Mouse (Mus musculus): Measurements from ENCODE around the gene Gm49416. TPM values are rescaled to one million over a fixed set of nuclear protein-coding genes. Genes with fewer than 3 reads are reported as not detected.
A peak's percentile ranks its signal among the peaks of the same experiment; 100 is the strongest.

Gene Gm49416
- total RNA-seq, 2 experiments from 2014 or later, result 2.4 to 3.3 TPM

DNA sequence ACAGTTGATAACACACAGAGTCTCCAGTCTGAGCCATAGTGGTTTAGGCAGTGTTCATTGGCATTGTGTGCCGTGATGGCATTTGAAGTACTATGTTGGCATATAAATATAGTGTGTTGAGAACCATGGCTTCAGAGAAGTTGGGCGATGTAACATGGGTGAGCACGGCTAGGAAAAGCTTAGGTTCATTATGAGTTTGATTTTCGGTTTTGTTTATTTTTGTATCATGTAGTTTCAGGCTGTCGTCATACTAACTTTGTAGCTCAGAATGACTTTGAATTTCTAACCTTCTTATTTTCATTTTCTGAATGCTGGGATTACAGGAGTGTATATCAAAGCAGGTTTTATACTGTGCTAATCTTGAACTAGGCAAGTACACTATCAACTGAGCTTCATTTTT is 14.7 kb downstream of the Gm49416 start:
- intact Hi-C loops (cut with DNase I), result no loop called here
- no peak for DNase-seq (ENCODE audit: low spot score in 2 of 2)

- intact Hi-C loops (cut with DNase I), result no loop called here
- no peak for DNase-seq (ENCODE audit: low spot score in 2 of 2)
Observed at GRCm38 (mm10) chr19:8908531-8908930, 19.8 kb downstream of the Gm49416 start.

DNA sequence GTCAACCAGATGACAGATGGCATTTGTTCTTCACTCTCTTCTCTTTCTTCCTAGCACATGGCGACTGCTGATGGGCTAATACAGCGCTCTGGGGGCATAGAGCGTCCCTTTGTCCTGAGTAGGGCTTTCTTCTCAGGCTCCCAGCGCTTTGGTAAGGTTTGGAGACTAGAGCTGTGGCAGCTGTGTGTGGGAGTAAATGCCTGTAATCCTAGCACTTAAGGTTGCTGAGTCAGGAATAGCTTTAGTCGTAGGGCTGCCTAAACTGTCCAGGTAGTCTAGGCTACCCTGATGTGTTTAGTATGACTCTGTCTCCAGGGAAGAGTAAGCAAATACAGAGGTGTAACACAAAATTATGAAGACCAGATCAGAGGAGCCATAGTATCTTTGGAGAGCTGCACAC is 23.1 kb downstream of the Gm49416 start:
- intact Hi-C loops (cut with DNase I), result loop anchor here (2.0 kb wide), 1 partner anchor 13 kb away; the partner anchor contains the start of gene Ganab
- DNase-seq (ENCODE audit: low spot score in 2 of 2), result peak; percentile 34 to 81

- intact Hi-C loops (cut with DNase I), result no loop called here
- DNase-seq (ENCODE audit: low spot score in 2 of 2), result peak; percentile 28 to 85
Observed at GRCm38 (mm10) chr19:8914212-8914611, 25.5 kb downstream of the Gm49416 start.

- intact Hi-C loops (cut with DNase I), result no loop called here
- DNase-seq (ENCODE audit: low spot score in 2 of 2), result no peak
Observed at GRCm38 (mm10) chr19:8919000-8919399, 30.3 kb downstream of the Gm49416 start.

DNA sequence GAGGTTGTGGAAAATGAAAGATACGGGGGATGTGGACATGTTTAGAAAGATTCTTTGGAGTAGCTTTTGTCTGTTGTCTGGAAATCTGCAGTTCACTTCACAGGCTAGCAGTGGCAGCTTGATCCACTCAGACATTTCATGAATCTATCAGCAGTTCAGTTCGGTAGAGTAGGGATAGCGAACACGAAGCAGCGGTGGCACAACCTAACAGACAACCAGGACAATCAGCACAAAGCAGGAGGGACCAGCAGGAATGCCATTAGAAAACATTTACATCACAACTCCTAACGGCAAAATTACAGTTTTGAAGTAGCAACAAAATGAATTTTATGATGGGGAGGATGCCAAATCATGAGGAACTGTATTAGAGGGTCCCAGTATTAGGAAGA is 31.0 kb downstream of the Gm49416 start:
- intact Hi-C loops (cut with DNase I), result no loop called here
- no peak for DNase-seq (ENCODE audit: low spot score in 2 of 2)

- intact Hi-C loops (cut with DNase I), result no loop called here
- DNase-seq (ENCODE audit: low spot score in 2 of 2), result peak; percentile 96 to 97
Observed at GRCm38 (mm10) chr19:8920073-8920736, 31.5 kb downstream of the Gm49416 start, which contains the start of gene B3gat3. TSS of gene B3gat3 (plus strand) at chr19:8920374.

DNA sequence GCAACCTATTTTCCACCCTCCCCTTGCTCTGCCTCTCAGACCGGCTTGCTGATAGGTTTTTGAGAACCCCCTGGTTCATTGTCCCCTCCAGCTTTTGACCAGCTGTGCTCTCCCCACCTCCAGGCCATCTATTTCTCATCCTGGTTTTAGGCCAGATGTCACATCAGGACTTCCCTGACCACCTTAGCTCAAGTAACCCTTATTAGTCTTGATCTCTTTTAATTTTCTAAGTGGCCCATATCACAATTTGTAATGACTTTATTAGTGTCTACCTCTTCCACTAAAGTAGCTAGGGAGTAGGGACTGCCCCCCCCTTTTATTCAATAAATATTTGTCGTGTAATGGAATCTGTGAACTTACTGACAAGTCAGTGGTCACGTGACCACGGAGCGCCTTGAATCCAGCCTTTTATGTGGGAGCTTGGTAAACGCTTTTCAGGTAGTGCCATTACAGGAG is 32.1 kb downstream of the Gm49416 start:
- intact Hi-C loops (cut with DNase I), result no loop called here
- DNase-seq (ENCODE audit: low spot score in 2 of 2), result peak; percentile 27 to 35

GRCm38 (mm10) chr19:8921741-8922140 is 33.0 kb downstream of the Gm49416 start:
- no peak for DNase-seq (ENCODE audit: low spot score in 2 of 2)
- intact Hi-C loops (cut with DNase I), result no loop called here

DNA sequence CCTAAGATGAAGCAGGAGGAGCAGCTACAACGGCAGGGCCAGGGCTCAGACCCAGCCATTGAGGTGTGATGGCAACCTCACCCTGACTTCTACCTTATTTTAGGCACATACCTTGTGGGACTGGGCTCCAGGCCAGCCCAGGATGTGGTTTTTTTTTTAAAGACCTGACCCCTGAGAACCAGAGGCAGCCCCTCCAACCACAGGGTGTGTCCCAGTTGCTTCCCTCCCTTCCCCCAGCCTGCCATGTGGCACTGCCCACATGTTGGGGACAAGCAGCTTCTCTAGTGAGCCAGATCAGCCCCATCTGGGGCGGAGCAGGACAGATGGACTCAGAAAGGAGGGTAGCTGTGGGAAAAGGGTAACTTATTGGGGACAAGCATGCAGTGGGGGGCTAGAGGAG is 38.0 kb downstream of the Gm49416 start:
- intact Hi-C loops (cut with DNase I), result no loop called here
- peak in 1 of 2 experiments; percentile 24 for DNase-seq (ENCODE audit: low spot score in 2 of 2)

DNA sequence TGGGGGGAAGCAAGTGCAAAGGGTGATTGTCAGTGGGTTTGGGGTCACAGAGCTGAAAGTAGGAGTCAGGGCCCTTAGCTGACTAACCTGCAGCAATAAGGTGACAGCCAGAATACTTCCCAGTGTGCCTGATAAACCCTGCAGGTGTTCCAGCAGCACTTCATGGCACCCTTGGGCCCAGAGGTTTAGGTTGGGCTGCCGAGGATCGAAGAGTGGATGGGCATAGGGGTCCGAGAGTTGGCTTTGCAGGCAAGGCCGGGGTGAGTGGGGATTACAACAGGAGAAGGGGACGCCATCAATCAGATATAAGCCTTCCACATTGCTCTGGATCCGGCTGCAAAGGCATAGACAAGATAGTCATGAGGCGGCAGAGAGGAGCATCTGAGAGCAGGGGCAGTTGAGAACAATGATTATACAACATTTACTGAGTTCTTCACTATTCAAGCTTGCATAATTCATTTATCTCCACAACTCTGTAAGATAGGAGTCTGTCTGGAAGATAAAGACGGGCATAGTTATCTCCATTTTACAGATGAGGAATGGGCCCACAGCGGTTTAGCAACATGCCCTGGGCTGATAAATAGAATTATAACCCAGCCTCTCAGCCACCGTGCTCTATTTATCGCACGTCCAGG is 39.3 kb downstream of the Gm49416 start:
- intact Hi-C loops (cut with DNase I), result no loop called here
- no peak for DNase-seq (ENCODE audit: low spot score in 2 of 2)

GRCm38 (mm10) chr19:8928689-8929223 is 40.0 kb downstream of the Gm49416 start:
- intact Hi-C loops (cut with DNase I), result no loop called here
- no peak for DNase-seq (ENCODE audit: low spot score in 2 of 2)

GRCm38 (mm10) chr19:8929224-8930088 is 40.7 kb downstream of the Gm49416 start, which contains the start of the genes Rom1 and Eml3:
TSS of gene Rom1 (minus strand) at chr19:8929356.
TSS of gene Eml3 (plus strand) at chr19:8929552.
- intact Hi-C loops (cut with DNase I), result no loop called here

DNA sequence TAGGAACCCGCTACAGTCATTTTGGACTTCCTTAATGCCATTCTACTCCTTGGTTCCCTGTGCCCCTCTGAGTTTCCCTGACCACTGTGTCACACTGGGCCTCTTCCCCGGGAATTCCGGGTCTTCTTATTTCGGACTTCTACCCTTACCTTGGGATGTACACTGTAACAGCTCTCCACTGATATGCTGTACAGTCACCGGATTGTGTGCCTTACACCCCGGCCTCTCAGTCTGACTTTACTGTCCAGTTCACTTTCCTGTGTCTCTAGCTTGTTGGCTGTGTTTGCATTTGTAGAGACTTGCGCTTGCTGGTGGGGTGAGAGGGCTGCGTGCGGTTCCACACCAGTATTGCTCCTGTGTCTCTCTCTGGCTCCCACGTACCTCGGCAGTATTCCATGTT is 41.4 kb downstream of the Gm49416 start:
- no peak for DNase-seq (ENCODE audit: low spot score in 2 of 2)
- intact Hi-C loops (cut with DNase I), result no loop called here

More at GRCm38 (mm10) chr19:8929224-8930088, 40.7 kb downstream of the Gm49416 start, which contains the start of the genes Rom1 and Eml3:
- peak; percentile 49 to 60 for DNase-seq (ENCODE audit: low spot score in 2 of 2)

DNA sequence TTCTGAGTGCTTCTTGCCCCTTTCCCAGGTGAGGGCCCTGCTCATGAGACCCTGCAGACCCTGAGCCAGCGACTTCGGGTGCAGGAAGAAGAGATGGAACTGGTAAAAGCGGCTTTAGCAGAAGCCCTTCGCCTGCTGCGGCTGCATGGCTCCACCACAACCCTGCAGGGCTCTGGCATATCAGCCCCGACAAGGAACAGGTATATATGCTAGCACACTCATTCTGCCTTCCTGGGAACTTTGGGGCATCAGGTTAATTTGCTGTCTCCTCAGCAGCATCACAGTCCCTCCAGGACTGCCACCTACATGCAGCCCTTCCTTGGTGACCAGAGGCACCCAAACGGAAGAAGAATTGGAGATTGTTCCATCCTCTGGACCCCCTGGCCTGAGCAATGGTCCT is 42.0 kb downstream of the Gm49416 start:
- DNase-seq (ENCODE audit: low spot score in 2 of 2), result no peak
- intact Hi-C loops (cut with DNase I), result no loop called here

DNA sequence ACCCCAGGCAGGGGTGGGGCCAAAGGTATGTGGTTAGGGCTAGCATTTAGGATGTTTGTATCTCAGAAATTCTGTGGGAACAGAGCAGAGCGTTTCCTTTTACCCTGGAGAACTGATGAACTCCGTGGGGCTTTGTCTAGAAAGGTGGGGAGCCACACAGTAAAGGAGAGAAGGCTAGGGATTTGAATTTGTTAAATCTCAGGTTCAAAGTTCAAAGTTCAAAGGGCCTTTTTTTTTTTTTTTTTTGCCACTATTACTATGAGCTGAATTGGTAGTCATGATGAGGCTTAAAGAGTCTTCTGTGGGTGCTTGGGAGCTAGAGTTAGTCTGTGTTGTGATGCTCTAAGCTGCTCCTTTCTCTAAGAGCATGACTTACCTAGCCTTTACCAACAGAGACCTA is 48.0 kb downstream of the Gm49416 start:
- intact Hi-C loops (cut with DNase I), result no loop called here

GRCm38 (mm10) chr19:8940526-8941133 is 51.9 kb downstream of the Gm49416 start:
- intact Hi-C loops (cut with DNase I), result no loop called here
- no peak for DNase-seq (ENCODE audit: low spot score in 2 of 2)

More for the DNA sequence above, 48.0 kb downstream of the Gm49416 start:
- DNase-seq (ENCODE audit: low spot score in 2 of 2), result no peak

DNA sequence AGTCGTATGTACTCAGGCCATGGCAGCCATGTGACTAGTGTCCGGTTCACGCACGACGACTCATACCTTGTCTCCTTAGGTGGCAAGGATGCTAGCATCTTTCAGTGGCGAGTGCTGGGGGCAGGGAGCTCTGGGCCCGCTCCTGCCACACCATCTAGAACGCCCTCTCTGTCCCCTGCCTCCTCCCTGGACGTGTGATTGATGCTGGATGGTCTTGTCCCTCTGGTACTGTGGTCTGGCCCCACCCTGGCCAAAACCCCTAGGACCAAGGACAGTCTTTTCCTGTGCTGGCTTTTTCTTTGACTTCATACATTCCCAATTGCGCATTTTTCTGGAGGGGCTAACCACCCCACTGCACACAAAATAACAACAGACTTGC is 52.4 kb downstream of the Gm49416 start:
- intact Hi-C loops (cut with DNase I), result no loop called here
- DNase-seq (ENCODE audit: low spot score in 2 of 2), result no peak

DNA sequence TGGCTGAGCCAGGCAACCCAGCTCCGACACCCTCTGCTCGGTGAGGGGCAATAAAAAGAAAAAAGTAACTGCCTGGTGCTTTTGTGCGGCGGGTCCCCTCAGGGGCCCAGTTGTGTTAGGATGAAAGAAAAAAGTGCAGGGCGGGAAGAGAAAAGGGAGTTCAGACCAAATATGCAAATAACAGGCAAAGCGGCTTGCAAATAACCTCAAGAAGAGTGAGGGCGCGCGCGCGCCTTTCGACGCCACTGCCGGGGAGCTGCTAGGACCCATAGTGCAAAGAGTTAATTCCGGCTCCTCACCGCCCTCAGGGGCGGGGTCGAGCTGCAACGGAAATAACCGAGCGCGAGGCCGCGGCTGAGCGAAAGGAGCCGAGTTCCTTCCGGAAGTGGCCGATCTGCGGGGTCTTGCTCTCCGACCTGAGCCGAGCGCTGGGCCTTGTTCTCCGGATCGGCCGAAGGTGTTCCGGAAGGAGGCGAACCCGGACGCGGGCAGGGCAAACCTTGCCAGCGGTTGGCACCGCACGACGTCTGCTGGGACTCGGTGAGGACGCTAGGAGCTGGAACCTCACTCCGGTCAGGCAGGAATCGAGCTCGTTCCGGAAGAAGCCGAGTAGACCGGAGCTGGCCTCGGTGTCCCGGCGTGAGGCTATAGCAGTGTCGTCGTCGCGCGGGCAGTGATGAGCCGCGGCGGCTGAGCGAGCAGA is 52.9 kb downstream of the Gm49416 start, which contains the start of gene Mta2:
Gene Mta2, plus strand, starts transcription at position 361 of the 703 bp plus-strand sequence.
- intact Hi-C loops (cut with DNase I), result no loop called here
- peak; percentile 93 to 96 for DNase-seq (ENCODE audit: low spot score in 2 of 2)

Data from left cerebral cortex, postnatal 25 days (tissue).